Mouse (Mus musculus): ENCODE measurements at regions not wholly inside any gene's neighbourhood (a gene's known extent, or its start where the extent isn't known, plus 50 kb on each side); places are given as distances from the start of the nearest gene placed in this dataset.

- TF ChIP-seq POLR2A (IDR thresholded peaks at IDR 0.05; ENCODE audit: insufficient read depth, low read depth, low read length) (no peak), CTCF (IDR thresholded peaks at IDR 0.05; ENCODE audit: insufficient read depth, low read depth, low read length) (no peak)
Observed at GRCm38 (mm10) chr5:129449931-129450573, 51.0 kb upstream of the Sfswap start.

Data from olfactory bulb, adult 2 months (tissue).